Mouse (Mus musculus) ES-E14 (cell line): ENCODE data around the gene Lhfpl3.

Source experiments
- CHD2 ChIP-seq: IDR thresholded peaks from 2 replicates; pipeline ENCODE4 v1.6.1; 2014; ENCODE audit warnings: mild to moderate bottlenecking, low read depth, low read length, inconsistent platforms
- ZNF384 ChIP-seq: IDR thresholded peaks from 2 replicates; pipeline ENCODE4 v1.6.1; 2012; ENCODE audit warnings: low read depth, low read length, inconsistent platforms

GRCm38 (mm10) chr5:23248303-23248702 is 502.4 kb downstream of the Lhfpl3 start:
- TF ChIP-seq ZNF384 (no peak), CHD2 (no peak)
